Mouse (Mus musculus) thymus, adult 2 months (tissue): ENCODE measurements at regions not wholly inside any gene's neighbourhood (a gene's known extent, or its start where the extent isn't known, plus 50 kb on each side); places are given as distances from the start of the nearest gene placed in this dataset.

Experiments used
- CTCF ChIP-seq: fragments of 200-500 bp; IDR thresholded peaks from 2 replicates; pipeline ENCODE4 v1.5.1; 2012; ENCODE audit warnings: mild to moderate bottlenecking, control low read depth, low read length, moderate library complexity, borderline replicate concordance; ENCODE audit not compliant: control insufficient read depth, poor library complexity, insufficient read depth; ENCODE audit errors: extremely low read depth
- POLR2A ChIP-seq: fragments of 200-500 bp; IDR thresholded peaks from 2 replicates; pipeline ENCODE4 v1.6.1; 2012; ENCODE audit warnings: mild to moderate bottlenecking, low read length, control low read depth, moderate library complexity; ENCODE audit not compliant: control insufficient read depth, poor library complexity, insufficient read depth; ENCODE audit errors: extremely low read depth

DNA sequence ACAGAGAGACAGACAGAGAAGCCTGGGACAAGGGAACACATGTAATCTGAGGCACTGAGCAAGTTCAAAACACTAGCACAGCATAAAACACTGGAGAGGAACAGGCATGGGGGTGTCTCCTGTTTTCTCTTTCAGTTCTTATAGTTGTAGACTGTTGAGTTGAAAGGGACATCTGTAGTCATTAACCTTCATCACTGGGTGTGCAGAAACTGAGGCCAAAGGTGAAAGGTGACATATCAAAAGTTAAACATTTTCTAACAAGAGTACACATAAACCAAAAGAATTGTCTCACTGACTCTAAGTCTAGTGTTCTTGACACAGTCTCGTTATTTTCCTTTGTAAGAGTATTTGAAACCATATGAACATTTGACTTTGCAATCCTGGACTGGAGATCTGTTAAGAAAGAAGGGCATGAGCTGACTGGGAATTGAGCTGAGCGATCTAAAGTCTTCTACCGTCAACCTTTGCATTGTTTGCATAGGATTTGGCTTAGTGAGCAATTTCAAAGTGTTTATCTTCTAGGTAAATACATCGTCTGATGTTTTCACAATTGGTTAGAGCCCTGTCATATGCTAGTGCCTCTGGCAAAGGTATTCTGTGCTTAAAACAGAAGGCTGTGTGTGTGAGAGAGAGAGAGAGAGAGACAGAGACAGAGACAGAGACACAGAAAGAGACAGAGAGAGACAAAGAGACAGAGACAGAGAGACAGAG lies 284.4 kb upstream of the Tnp1 start:
- TF ChIP-seq POLR2A (no peak), CTCF (no peak)
